Mouse (Mus musculus) stomach, embryonic 14.5 days (tissue): ENCODE measurements at regions not wholly inside any gene's neighbourhood (a gene's known extent, or its start where the extent isn't known, plus 50 kb on each side); places are given as distances from the start of the nearest gene placed in this dataset.
"Not testable (repeated sequence)": the region's sequence is repeated elsewhere in the genome, so short reads cannot be mapped to it uniquely, and the experiment has no call there.

Source experiments
- ATAC-seq: fragments of 200-750 bp; cut with Nextera tagmentation; 2 replicates; pipeline ENCODE4 v1.8.0; 2017; ENCODE audit warnings: low read depth, moderate TSS enrichment; ENCODE audit not compliant: insufficient number of reproducible peaks, insufficient read depth, low FRiP score
- H3K27ac ChIP-seq: fragments of 300-500 bp; sonication (generic); 2 replicates; pipeline ENCODE4 v1.5.1; 2014; ENCODE audit warnings: mild to moderate bottlenecking, low read length, moderate library complexity, mixed read lengths
- H3K27me3 ChIP-seq: fragments of 300-500 bp; sonication (generic); 2 replicates; pipeline ENCODE4 v1.6.1; 2014; ENCODE audit warnings: low read length, control low read depth, mixed read lengths; ENCODE audit not compliant: control insufficient read depth, insufficient read depth
- H3K36me3 ChIP-seq: fragments of 300-500 bp; sonication (generic); 2 replicates; pipeline ENCODE4 v1.6.1; 2014; ENCODE audit warnings: mild to moderate bottlenecking, control low read depth, low read length, moderate library complexity, mixed read lengths; ENCODE audit not compliant: control insufficient read depth, insufficient read depth
- H3K4me1 ChIP-seq: fragments of 300-500 bp; sonication (generic); 2 replicates; pipeline ENCODE4 v1.6.1; 2014; ENCODE audit warnings: low read length, control low read depth, mixed read lengths; ENCODE audit not compliant: control insufficient read depth, insufficient read depth
- H3K4me2 ChIP-seq: fragments of 300-500 bp; sonication (generic); replicated peaks from 2 replicates; pipeline ENCODE4 v1.6.1; 2014; ENCODE audit warnings: low read depth, low read length, control low read depth
- H3K4me3 ChIP-seq: fragments of 300-500 bp; sonication (generic); 2 replicates; pipeline ENCODE4 v1.5.1; 2014; ENCODE audit warnings: low read depth, low read length, control low read depth
- H3K9ac ChIP-seq: fragments of 300-500 bp; sonication (generic); replicated peaks from 2 replicates; pipeline ENCODE4 v1.6.1; 2014; ENCODE audit warnings: low read depth, mild to moderate bottlenecking, control low read depth, low read length, moderate library complexity, mixed read lengths
- H3K9me3 ChIP-seq: fragments of 300-500 bp; sonication (generic); 2 replicates; pipeline ENCODE4 v1.6.1; 2016; ENCODE audit warnings: low read depth, low read length, control low read depth; ENCODE audit not compliant: control insufficient read depth
- WGBS: fragments of 180-500 bp; shearing (Covaris S2); extraction: QIAGEN DNeasy Blood & Tissue Kit; methylation state at CpG from one replicate; pipeline ENCODE4 v1.1.7; 2014; 5-methylcytosine and 5-hydroxymethylcytosine counted together

DNA sequence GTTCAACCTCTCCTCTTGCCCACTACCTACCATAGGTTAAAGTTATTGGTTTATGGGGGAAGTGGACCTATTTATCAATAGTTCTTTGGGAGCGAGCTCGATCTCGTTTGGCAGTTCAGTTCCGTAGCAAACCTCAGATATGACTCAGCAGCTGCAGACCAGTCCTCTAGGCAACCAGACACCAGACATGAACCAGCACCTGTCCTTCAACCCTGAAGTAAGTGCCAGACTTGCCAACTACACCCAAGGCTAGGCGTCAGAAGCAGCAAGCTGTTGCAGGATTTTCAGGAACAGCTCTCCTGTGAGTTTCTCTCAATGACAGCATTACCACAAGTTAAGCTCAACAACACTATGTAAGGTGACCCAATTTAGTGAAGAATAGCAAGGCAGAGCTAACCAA lies 53.3 kb upstream of the Trdn start:
- no peak overlapping the region for H3K9ac ChIP-seq
- H3K4me1 ChIP-seq = no peaks in the 10 kb centered on the region
- no peaks in the 10 kb centered on the region for H3K27me3 ChIP-seq
- WGBS = 84% methylated on average over 5 of the region's 5 CpGs
- H3K4me2 ChIP-seq = no peak overlapping the region
- ATAC-seq = no peak
- no peaks in the 10 kb centered on the region for H3K9me3 ChIP-seq
- no peaks in the 10 kb centered on the region for H3K36me3 ChIP-seq
- H3K27ac ChIP-seq = no peak overlapping the region
- H3K4me3 ChIP-seq = no peak overlapping the region

DNA sequence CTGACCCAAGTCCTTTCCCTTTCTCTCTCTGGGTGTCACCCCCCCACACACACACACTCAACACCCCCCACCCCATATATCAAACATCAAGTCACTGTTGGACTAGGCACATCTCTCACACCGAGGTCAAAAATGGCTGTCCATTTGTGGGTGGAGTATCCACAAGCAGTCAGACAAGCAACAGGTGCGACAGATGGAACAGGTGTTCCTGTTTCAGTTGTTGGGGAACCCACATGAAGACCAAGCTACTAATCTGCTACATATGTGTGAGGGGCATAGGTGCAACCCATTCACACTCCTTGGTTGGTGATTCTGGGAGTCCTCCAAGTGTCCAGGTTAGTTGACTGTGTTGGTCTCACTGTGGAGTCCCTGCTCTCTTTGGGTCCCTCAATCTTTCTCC lies 58.1 kb upstream of the Trdn start:
- ATAC-seq = no peak
- 84% methylated on average over 2 of the region's 2 CpGs for WGBS
- no peak overlapping the region for H3K9ac ChIP-seq

GRCm38 (mm10) chr10:32984727-32985587 lies 94.7 kb upstream of the Nkain2 start:
- Histone ChIP-seq H3K27ac (no peak overlapping the region; the same call in 1 of the 2 replicates), H3K4me3 (no peak overlapping the region), H3K9me3 (no peaks in the 10 kb centered on the region), H3K36me3 (no peaks in the 10 kb centered on the region), H3K4me2 (no peak overlapping the region), H3K27me3 (no peaks in the 10 kb centered on the region), H3K4me1 (no peaks in the 10 kb centered on the region), H3K9ac (no peak overlapping the region)
- ATAC-seq = peak; percentile 84
- 55% methylated on average over 11 of the region's 11 CpGs for WGBS

More for the DNA sequence above, 58.1 kb upstream of the Trdn start:
- Histone ChIP-seq H3K4me2 (no peak overlapping the region), H3K27ac (no peak overlapping the region), H3K36me3 (no peaks in the 10 kb centered on the region), H3K4me3 (no peak overlapping the region), H3K9me3 (no peaks in the 10 kb centered on the region), H3K4me1 (no peaks in the 10 kb centered on the region), H3K27me3 (no peaks in the 10 kb centered on the region)

DNA sequence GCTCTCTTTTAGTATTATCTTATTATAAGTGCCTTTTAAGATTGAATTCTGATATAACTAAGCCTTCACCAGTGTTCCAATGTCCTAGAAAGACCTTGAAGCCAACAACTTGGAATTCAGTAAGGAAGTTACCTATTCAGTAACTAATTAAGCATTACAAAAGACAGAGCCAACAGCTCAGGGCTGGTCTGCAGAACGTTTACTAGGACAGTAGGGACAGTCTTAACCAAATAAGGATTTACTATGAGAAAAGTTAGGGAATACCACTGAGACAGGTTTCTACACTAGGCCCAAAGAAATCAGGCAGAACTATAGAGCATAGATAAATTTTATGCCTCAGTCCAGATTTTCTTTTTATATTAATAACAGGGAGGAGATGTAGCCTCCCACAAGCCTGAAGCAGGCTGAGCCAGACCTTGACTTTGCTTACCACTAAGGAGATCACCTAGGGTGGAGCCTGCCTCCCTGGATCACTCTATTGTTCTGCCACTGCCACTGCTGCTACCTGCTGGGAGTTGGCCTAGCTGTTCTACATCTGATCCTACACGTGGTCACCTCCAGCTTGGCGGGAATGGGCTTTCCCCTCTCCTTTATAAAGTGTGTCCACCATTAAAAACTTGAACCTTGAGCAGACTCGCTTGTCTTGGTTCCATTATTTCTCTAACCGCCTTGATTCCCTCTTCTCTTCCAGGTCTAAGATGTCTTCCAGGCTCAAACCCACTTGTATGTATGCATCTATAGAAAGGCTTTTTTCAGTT lies 68.2 kb upstream of the Nkain2 start:
- H3K4me2 ChIP-seq, H3K27ac ChIP-seq, H3K9ac ChIP-seq, H3K27me3 ChIP-seq, H3K36me3 ChIP-seq, H3K4me3 ChIP-seq, H3K4me1 ChIP-seq, ATAC-seq, H3K9me3 ChIP-seq: not testable (repeated sequence)
- WGBS = 85% methylated on average over 5 of the region's 5 CpGs

DNA sequence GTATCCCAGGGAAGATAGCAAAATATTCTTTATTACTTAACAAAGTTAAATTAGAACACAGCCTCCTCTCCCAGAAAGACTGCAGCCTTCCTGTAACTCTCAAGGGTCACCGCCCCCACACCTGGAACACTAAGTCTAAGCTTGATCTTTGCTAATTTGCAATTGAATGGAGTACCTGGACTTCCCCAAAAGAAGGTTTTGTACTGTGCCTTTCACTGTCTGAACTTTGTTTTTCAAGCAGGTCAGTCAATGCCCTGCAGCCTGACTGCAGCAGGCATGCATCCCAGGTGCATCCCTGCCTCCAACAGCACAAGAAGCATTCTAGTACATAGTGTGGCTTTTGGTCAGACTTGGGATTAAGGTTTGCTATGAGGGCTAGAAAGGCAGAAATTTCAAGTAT lies 67.2 kb upstream of the Nkain2 start:
- H3K4me3 ChIP-seq, H3K9ac ChIP-seq, H3K36me3 ChIP-seq, H3K4me2 ChIP-seq, H3K27ac ChIP-seq, H3K27me3 ChIP-seq, H3K9me3 ChIP-seq, ATAC-seq, H3K4me1 ChIP-seq: not testable (repeated sequence)
- WGBS = 91% methylated on average over 1 of the region's 1 CpGs

DNA sequence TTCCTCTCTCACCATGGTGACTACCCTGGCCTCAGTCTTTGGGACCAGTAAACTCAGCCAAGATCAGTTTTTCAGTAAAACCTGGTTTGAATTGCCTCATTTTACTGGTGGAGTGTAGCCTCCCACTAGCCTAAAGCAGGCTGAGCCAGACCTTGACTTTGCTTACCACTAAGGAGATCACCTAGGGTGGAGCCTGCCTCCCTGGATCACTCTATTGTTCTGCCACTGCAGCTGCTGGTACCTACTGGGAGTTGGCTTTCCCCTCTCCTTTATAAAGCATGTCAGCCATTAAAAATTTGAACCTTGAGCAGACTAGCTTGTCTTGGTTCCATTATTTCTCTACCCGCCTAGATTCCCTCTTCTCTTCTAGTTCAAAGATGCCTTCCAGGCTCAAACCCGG lies 63.5 kb upstream of the Nkain2 start:
- H3K36me3 ChIP-seq, H3K9me3 ChIP-seq, H3K4me3 ChIP-seq, H3K27me3 ChIP-seq, H3K27ac ChIP-seq, ATAC-seq, H3K9ac ChIP-seq, H3K4me2 ChIP-seq, H3K4me1 ChIP-seq: not testable (repeated sequence)
- WGBS = 86% methylated on average over 2 of the region's 2 CpGs

DNA sequence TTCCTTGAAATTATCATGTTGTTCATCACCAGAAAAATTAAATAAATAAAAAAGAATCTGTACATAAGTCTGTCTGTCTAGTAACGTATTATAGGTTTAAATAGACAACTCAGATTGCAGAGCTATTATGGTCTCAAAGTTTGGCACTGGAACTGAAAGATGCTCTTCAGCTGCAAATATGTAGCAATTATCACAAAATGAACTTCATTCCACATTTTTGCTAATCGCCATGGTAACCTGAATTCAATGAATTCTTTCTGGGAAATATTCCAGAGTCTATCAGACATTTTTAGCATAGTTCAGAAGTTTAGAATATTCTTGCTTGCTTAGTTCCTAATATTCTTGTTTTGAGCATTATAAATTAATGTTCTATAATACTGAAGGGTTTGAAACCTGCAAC lies 62.2 kb upstream of the Nkain2 start:
- WGBS = 79% methylated on average over 2 of the region's 2 CpGs
- H3K4me1 ChIP-seq = no peaks in the 10 kb centered on the region
- ATAC-seq = no peak
- H3K27ac ChIP-seq = no peak overlapping the region
- no peaks in the 10 kb centered on the region for H3K9me3 ChIP-seq
- H3K4me3 ChIP-seq = no peak overlapping the region
- no peaks in the 10 kb centered on the region for H3K27me3 ChIP-seq
- H3K36me3 ChIP-seq = no peaks in the 10 kb centered on the region
- H3K4me2 ChIP-seq = no peak overlapping the region
- H3K9ac ChIP-seq = no peak overlapping the region

DNA sequence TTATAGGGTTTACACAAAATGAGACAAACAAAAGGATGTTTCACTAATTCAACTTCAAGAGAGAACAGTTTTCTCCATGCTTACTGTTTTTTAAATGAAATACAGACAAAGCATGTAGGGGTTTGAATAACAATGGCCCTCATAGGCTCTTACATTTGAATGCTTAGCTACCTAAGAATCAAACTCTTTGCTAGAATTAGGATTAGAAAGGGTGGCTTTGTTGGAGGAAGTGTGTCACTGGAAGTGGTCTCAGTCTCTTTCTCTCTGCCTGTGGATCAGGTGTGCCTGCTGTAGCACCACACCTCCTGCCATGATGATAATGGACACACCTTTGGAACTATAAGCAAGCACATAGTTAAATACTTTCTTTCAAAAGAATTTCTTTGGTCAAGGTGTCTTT lies 52.8 kb upstream of the Nkain2 start:
- H3K27me3 ChIP-seq = no peaks in the 10 kb centered on the region
- ATAC-seq = no peak
- no peaks in the 10 kb centered on the region for H3K4me1 ChIP-seq
- H3K4me2 ChIP-seq = no peak overlapping the region
- no peaks in the 10 kb centered on the region for H3K9me3 ChIP-seq
- H3K36me3 ChIP-seq = no peaks in the 10 kb centered on the region
- no peak overlapping the region for H3K27ac ChIP-seq
- H3K4me3 ChIP-seq = no peak overlapping the region
- no peak overlapping the region for H3K9ac ChIP-seq
